ENCODE assay signal across 10 mouse cellular contexts in the genomic region with DNA sequence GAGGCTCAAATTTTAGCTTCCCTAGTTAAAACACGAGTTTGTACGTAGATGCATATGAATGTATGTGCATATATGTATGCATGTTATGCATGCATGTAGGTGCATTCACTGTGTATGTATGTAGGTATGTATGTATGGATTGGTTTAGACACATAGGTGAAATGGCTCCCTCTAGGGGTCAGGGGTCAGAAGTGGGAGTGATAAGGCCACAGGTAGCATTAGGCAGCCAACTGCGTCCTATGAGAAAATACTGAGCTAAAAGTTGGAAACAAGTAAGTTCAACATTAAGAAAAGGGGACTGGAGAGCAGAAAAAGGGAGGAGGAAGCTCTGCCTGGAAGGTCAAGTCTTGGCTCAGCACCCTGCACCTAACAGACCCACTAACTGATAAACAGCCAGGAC. TPM values are rescaled to one million over a fixed set of nuclear protein-coding genes. Genes with fewer than 3 reads are reported as not detected.
DNase-seq lines count a peak whose midpoint lies in the region; ATAC-seq and TF ChIP-seq lines count a peak whose summit lies in the region.
"Had no signal": no experiment of that assay in that cellular context is flagged by ENCODE, and none has a peak within 500 bp of the region (broad histone marks: within the 10 kb centered on the region; RNA-seq: fewer than 3 reads in every experiment).

No protein-coding gene starts in this region.

- WGBS in heart, postnatal 0 days: 89% methylated on average over 3 of the region's 3 CpGs
- WGBS in heart, embryonic 12.5 days: 81% methylated on average over 3 of the region's 3 CpGs

- peaks cover 55% of the 10 kb centered on the region for H3K36me3 ChIP-seq in heart, postnatal 0 days (replicated peaks; ENCODE audit: control insufficient read depth, insufficient read depth, low read length)
- H3K36me3 ChIP-seq in heart, embryonic 12.5 days: peaks cover 36% of the 10 kb centered on the region

- no peak for DNase-seq in heart, postnatal 0 days (ENCODE audit: low spot score)
- DNase-seq in CD4-positive, CD25-positive, alpha-beta regulatory T cell, adult 2 months (ENCODE audit: low read depth, low spot score): peak; percentile 84
- peak; percentile 36 for DNase-seq in embryo, embryonic 10.5 days (ENCODE audit: low spot score)
- DNase-seq in retina, embryonic 14.5 days (ENCODE audit: low spot score): peak; percentile 40
- DNase-seq in left cerebral cortex, postnatal 25 days (ENCODE audit: low spot score in 2 of 2): no peak
- no peak for DNase-seq in urinary bladder, postnatal 14 days (ENCODE audit: low spot score)
- DNase-seq in cerebellum, adult 11-12 months: no peak
- DNase-seq: kidney, postnatal 14 days had no signal

- no peak overlapping the region for H3K9ac ChIP-seq in heart, postnatal 0 days (replicated peaks; ENCODE audit: low read depth, low read length)
- H3K9ac ChIP-seq in heart, embryonic 12.5 days: no peak overlapping the region

- no peak overlapping the region for H3K4me2 ChIP-seq in heart, postnatal 0 days (ENCODE audit: low read depth, low read length)
- H3K4me2 ChIP-seq in heart, embryonic 12.5 days: no peak overlapping the region

- H3K27ac ChIP-seq in heart, postnatal 0 days (ENCODE audit: low read depth): no peak overlapping the region
- no peak overlapping the region for H3K27ac ChIP-seq in heart, embryonic 12.5 days (ENCODE audit: poor library complexity, severe bottlenecking)

- no peaks in the 10 kb centered on the region for H3K9me3 ChIP-seq in heart, postnatal 0 days (replicated peaks; ENCODE audit: control insufficient read depth, low read length)
- no peaks in the 10 kb centered on the region for H3K9me3 ChIP-seq in heart, embryonic 12.5 days (replicated peaks)

- H3K27me3 ChIP-seq in heart, postnatal 0 days (ENCODE audit: control insufficient read depth, insufficient read depth, low read length): no peaks in the 10 kb centered on the region
- H3K27me3 ChIP-seq in heart, embryonic 12.5 days (replicated peaks): no peaks in the 10 kb centered on the region

- ATAC-seq in heart, postnatal 0 days (ENCODE audit: insufficient read depth, low read depth): no peak
- no peak for ATAC-seq in heart, embryonic 12.5 days (ENCODE audit: insufficient number of reproducible peaks, low FRiP score)
- ATAC-seq: midbrain, embryonic 16.5 days had no signal

- intact Hi-C loops in left cerebral cortex, postnatal 25 days (cut with DNase I): loop anchor here (5.0 kb wide), 2 partner anchors 144 to 311 kb away; no protein-coding TSS in a partner anchor

- peak; percentile 28 for TF ChIP-seq CTCF in heart, postnatal 0 days (IDR thresholded peaks at IDR 0.05; ENCODE audit: low read depth)

- TF ChIP-seq EP300 in heart, postnatal 0 days (IDR thresholded peaks at IDR 0.05; ENCODE audit: low read depth): no peak

- H3K4me3 ChIP-seq in heart, postnatal 0 days (ENCODE audit: low read depth, low read length): no peak overlapping the region
- H3K4me3 ChIP-seq in heart, embryonic 12.5 days: no peak overlapping the region

- no peaks in the 10 kb centered on the region for H3K4me1 ChIP-seq in heart, postnatal 0 days (ENCODE audit: control insufficient read depth, insufficient read depth)
- H3K4me1 ChIP-seq in heart, embryonic 12.5 days (replicated peaks): no peaks in the 10 kb centered on the region

RNA-seq across cellular contexts. Expression of a gene that starts 21.4 kb away (rescaled TPM):
- 6.4 and 7.1 TPM in 2 replicates for total RNA-seq in heart, postnatal 0 days (2014; rRNA removed; ENCODE audit: low replicate concordance)
- 7.3 and 7.8 TPM in 2 replicates for polyA plus RNA-seq in heart, postnatal 0 days (2015; fragmentation: Nextera tagmentation; extraction: Ambion mirVana)
- polyA plus RNA-seq in heart, embryonic 12.5 days (2016; fragmentation: Nextera tagmentation; extraction: Ambion mirVana): 9.0 and 9.5 TPM in 2 replicates
- total RNA-seq in left cerebral cortex, postnatal 25 days (2021): 10 to 100 TPM; 24.4 to 25.9 TPM

RNA-seq across cellular contexts. Expression of a gene that starts 24.0 kb away (rescaled TPM):
- total RNA-seq in heart, postnatal 0 days (2014; rRNA removed; ENCODE audit: low replicate concordance): 3.3 and 5.6 TPM in 2 replicates
- 3.6 and 3.7 TPM in 2 replicates for polyA plus RNA-seq in heart, postnatal 0 days (2015; fragmentation: Nextera tagmentation; extraction: Ambion mirVana)
- polyA plus RNA-seq in heart, embryonic 12.5 days (2016; fragmentation: Nextera tagmentation; extraction: Ambion mirVana): 8.8 and 9.9 TPM in 2 replicates
- 10 to 100 TPM; 15.5 to 16.1 TPM for total RNA-seq in left cerebral cortex, postnatal 25 days (2021)

RNA-seq across cellular contexts. Expression of a gene that starts 58.4 kb away (rescaled TPM):
- total RNA-seq in heart, postnatal 0 days (2014; rRNA removed; ENCODE audit: low replicate concordance): 17.5 and 30.3 TPM in 2 replicates
- 30.8 and 31.7 TPM in 2 replicates for polyA plus RNA-seq in heart, postnatal 0 days (2015; fragmentation: Nextera tagmentation; extraction: Ambion mirVana)
- polyA plus RNA-seq in heart, embryonic 12.5 days (2016; fragmentation: Nextera tagmentation; extraction: Ambion mirVana): 54.0 and 58.6 TPM in 2 replicates
- 10 to 100 TPM; 51.5 to 56.4 TPM for total RNA-seq in left cerebral cortex, postnatal 25 days (2021)

Comparison
In these comparisons a context has a peak if more than half of its experiments do, and no peak if none do; other contexts are left out.
1. DNase-seq: peak in CD4-positive, CD25-positive, alpha-beta regulatory T cell, adult 2 months (single experiment), embryo, embryonic 10.5 days (single experiment) and retina, embryonic 14.5 days (single experiment); none in heart, postnatal 0 days (single experiment), left cerebral cortex, postnatal 25 days (0 of 2), urinary bladder, postnatal 14 days (single experiment) and cerebellum, adult 11-12 months (single experiment).